Mouse (Mus musculus): Measurements from ENCODE around the gene Serpinb2. TPM values are rescaled to one million over a fixed set of nuclear protein-coding genes. Genes with fewer than 3 reads are reported as not detected.

Serpinb2 gene
- 0.08 TPM in 1 of 2 replicates, not detected in the other for polyA plus RNA-seq (2014; fragmentation: Nextera tagmentation; extraction: Ambion mirVana)

- Histone ChIP-seq H3K4me3 (ENCODE audit: low read depth, low read length) (no peak within 1 kb of the TSS), H3K9ac (ENCODE audit: low read length) (no peak within 1 kb of the TSS), H3K4me2 (ENCODE audit: low read length) (no peak within 1 kb of the TSS), H3K9me3 (ENCODE audit: control insufficient read depth, low read length) (no peaks in the 10 kb centered on the region), H3K36me3 (ENCODE audit: control insufficient read depth, insufficient read depth, low read length) (no peaks in the 10 kb centered on the region), H3K27me3 (replicated peaks; ENCODE audit: control insufficient read depth, insufficient read depth, low read length) (no peaks in the 10 kb centered on the region), H3K4me1 (replicated peaks; ENCODE audit: control insufficient read depth, insufficient read depth, low read length) (no peaks in the 10 kb centered on the region), H3K27ac (ENCODE audit: low read depth) (no peak within 1 kb of the TSS)
- no peak for DNase-seq (ENCODE audit: low spot score)
- ATAC-seq (replicated peaks; ENCODE audit: low FRiP score, low TSS enrichment, low read depth), result no peak
- WGBS, result 71% methylated on average over 5 of the region's 5 CpGs
These were observed at the start of gene Serpinb2 for GRCm38 (mm10) chr1:107511252-107511651. TSS of gene Serpinb2 (plus strand) at chr1:107511423.

DNA sequence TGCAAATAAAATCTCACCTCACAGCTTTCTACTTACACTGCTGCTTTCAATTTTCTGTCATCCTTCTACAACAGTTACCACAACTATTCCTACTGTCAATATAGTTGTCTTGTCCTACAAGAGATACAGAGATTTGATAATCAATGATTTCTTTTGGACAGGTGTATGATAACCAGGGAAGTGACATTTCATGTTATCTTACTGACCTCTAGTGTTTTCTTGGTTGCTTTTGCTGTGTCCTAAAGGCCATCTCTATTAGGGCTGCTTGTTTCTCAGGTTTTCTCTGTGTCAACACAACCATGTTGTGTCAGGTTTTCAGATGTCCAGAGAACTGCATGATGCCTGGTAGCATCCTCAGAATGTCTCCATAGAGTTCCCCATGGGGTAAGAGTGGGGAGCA, 31.3 kb upstream of the Serpinb2 start:
- Histone ChIP-seq H3K9me3 (ENCODE audit: control insufficient read depth, low read length) (no peaks in the 10 kb centered on the region), H3K27ac (ENCODE audit: low read depth) (no peak overlapping the region), H3K4me3 (ENCODE audit: low read depth, low read length) (no peak overlapping the region), H3K9ac (ENCODE audit: low read length) (no peak overlapping the region), H3K4me1 (replicated peaks; ENCODE audit: control insufficient read depth, insufficient read depth, low read length) (no peaks in the 10 kb centered on the region), H3K4me2 (ENCODE audit: low read length) (no peak overlapping the region), H3K27me3 (replicated peaks; ENCODE audit: control insufficient read depth, insufficient read depth, low read length) (no peaks in the 10 kb centered on the region), H3K36me3 (ENCODE audit: control insufficient read depth, insufficient read depth, low read length) (no peaks in the 10 kb centered on the region)
- DNase-seq (ENCODE audit: low spot score), result no peak
- no peak for ATAC-seq (replicated peaks; ENCODE audit: low FRiP score, low TSS enrichment, low read depth)

- H3K4me2 ChIP-seq (ENCODE audit: low read length), result peak overlapping the region; percentile 20; the same call in 1 of the 2 replicates
These were observed 29.8 kb upstream of the Serpinb2 start for GRCm38 (mm10) chr1:107481452-107481851.

DNA sequence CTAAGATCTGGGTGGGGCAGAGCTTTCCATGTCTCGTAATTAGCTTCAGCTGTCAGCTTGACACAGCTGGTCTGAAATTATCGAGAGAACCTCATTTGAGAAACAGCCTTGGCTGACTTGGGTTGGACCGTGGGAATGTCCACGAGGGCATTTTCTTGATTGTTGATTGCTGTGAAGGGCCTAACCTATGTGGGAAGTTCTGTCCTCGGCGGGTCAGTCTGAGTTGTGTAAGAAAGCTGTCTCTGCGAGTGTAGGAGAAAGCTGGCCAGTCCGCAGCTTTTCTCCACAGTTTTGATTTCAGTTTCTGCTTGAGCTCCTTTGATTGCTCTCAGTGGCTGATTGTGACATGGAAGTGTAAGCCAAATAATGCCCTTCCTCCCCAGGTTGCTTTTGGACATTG, 21.6 kb upstream of the Serpinb2 start:
- Histone ChIP-seq H3K36me3 (ENCODE audit: control insufficient read depth, insufficient read depth, low read length) (no peaks in the 10 kb centered on the region), H3K9ac (ENCODE audit: low read length) (no peak overlapping the region), H3K9me3 (ENCODE audit: control insufficient read depth, low read length) (no peaks in the 10 kb centered on the region), H3K27me3 (replicated peaks; ENCODE audit: control insufficient read depth, insufficient read depth, low read length) (no peaks in the 10 kb centered on the region), H3K4me1 (replicated peaks; ENCODE audit: control insufficient read depth, insufficient read depth, low read length) (no peaks in the 10 kb centered on the region), H3K4me2 (ENCODE audit: low read length) (no peak overlapping the region), H3K27ac (ENCODE audit: low read depth) (no peak overlapping the region), H3K4me3 (ENCODE audit: low read depth, low read length) (no peak overlapping the region)
- ATAC-seq (replicated peaks; ENCODE audit: low FRiP score, low TSS enrichment, low read depth) (no peak), DNase-seq (ENCODE audit: low spot score) (no peak)
- 81% methylated on average over 8 of the region's 8 CpGs for WGBS

More at GRCm38 (mm10) chr1:107481452-107481851, 29.8 kb upstream of the Serpinb2 start:
- Histone ChIP-seq H3K9ac (ENCODE audit: low read length) (no peak overlapping the region), H3K4me1 (replicated peaks; ENCODE audit: control insufficient read depth, insufficient read depth, low read length) (no peaks in the 10 kb centered on the region), H3K27ac (ENCODE audit: low read depth) (no peak overlapping the region), H3K9me3 (ENCODE audit: control insufficient read depth, low read length) (no peaks in the 10 kb centered on the region), H3K27me3 (replicated peaks; ENCODE audit: control insufficient read depth, insufficient read depth, low read length) (no peaks in the 10 kb centered on the region), H3K4me3 (ENCODE audit: low read depth, low read length) (no peak overlapping the region), H3K36me3 (ENCODE audit: control insufficient read depth, insufficient read depth, low read length) (no peaks in the 10 kb centered on the region)
- ATAC-seq (replicated peaks; ENCODE audit: low FRiP score, low TSS enrichment, low read depth) (peak; percentile 70; the same call in 1 of the 2 replicates), DNase-seq (ENCODE audit: low spot score) (peak; percentile 92)
- WGBS, result 14% methylated on average over 11 of the region's 11 CpGs

DNA sequence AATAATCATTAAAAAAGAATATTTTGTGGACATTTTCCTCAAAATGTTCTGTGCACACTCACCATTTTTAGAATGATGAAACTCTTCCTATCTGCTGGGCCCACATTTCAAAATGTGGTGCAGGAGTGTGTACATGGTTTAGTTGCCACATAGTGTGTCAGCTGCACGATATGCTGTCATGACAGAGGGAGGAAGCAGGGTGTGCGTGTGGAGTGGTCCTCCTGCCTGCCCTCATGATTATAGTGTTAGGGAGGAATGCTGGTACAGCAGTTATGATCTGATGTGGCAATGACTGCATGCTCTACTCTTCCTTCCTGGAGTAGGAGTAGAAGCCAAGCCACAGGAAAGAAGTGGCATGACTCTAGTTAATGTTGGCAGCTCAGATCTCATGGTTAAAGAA, 14.4 kb upstream of the Serpinb2 start:
- H3K27ac ChIP-seq (ENCODE audit: low read depth), result no peak overlapping the region
- DNase-seq (ENCODE audit: low spot score), result no peak
- ATAC-seq (replicated peaks; ENCODE audit: low FRiP score, low TSS enrichment, low read depth), result no peak
- no peaks in the 10 kb centered on the region for H3K27me3 ChIP-seq (replicated peaks; ENCODE audit: control insufficient read depth, insufficient read depth, low read length)
- H3K9ac ChIP-seq (ENCODE audit: low read length), result no peak overlapping the region
- no peak overlapping the region for H3K4me2 ChIP-seq (ENCODE audit: low read length)
- no peaks in the 10 kb centered on the region for H3K36me3 ChIP-seq (ENCODE audit: control insufficient read depth, insufficient read depth, low read length)
- 75% methylated on average over 2 of the region's 2 CpGs for WGBS
- H3K4me1 ChIP-seq (replicated peaks; ENCODE audit: control insufficient read depth, insufficient read depth, low read length), result no peaks in the 10 kb centered on the region
- H3K9me3 ChIP-seq (ENCODE audit: control insufficient read depth, low read length), result no peaks in the 10 kb centered on the region
- no peak overlapping the region for H3K4me3 ChIP-seq (ENCODE audit: low read depth, low read length)

DNA sequence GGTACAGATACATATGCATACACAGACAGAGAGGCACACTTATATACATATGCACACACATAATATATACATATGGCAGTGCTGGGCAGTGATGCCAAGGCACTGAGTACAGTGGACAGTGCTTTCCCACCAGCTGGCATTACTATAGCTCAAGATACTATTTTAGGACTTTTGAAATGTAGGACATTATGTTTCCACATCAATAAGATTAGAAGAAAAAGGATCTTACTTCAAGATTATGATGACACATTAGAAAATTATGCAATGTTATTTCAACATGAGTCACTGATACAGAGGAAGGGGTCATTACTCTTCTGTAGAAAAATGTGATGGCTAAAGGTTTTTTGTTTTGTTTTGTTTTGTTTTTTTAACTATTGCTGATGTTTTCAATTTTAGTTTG, 9.2 kb upstream of the Serpinb2 start:
- Histone ChIP-seq H3K4me2 (ENCODE audit: low read length) (no peak overlapping the region), H3K27ac (ENCODE audit: low read depth) (no peak overlapping the region)
- no peak for DNase-seq (ENCODE audit: low spot score)

GRCm38 (mm10) chr1:107503294-107503693, 7.9 kb upstream of the Serpinb2 start:
- Histone ChIP-seq H3K4me2 (ENCODE audit: low read length) (no peak overlapping the region), H3K9ac (ENCODE audit: low read length) (no peak overlapping the region), H3K27me3 (replicated peaks; ENCODE audit: control insufficient read depth, insufficient read depth, low read length) (no peaks in the 10 kb centered on the region), H3K36me3 (ENCODE audit: control insufficient read depth, insufficient read depth, low read length) (no peaks in the 10 kb centered on the region), H3K27ac (ENCODE audit: low read depth) (no peak overlapping the region), H3K4me3 (ENCODE audit: low read depth, low read length) (no peak overlapping the region), H3K4me1 (replicated peaks; ENCODE audit: control insufficient read depth, insufficient read depth, low read length) (no peaks in the 10 kb centered on the region), H3K9me3 (ENCODE audit: control insufficient read depth, low read length) (no peaks in the 10 kb centered on the region)
- WGBS, result 74% methylated on average over 3 of the region's 3 CpGs
- DNase-seq (ENCODE audit: low spot score), result no peak
- ATAC-seq (replicated peaks; ENCODE audit: low FRiP score, low TSS enrichment, low read depth), result no peak

More for the DNA sequence above, 9.2 kb upstream of the Serpinb2 start:
- H3K27me3 ChIP-seq (replicated peaks; ENCODE audit: control insufficient read depth, insufficient read depth, low read length), result no peaks in the 10 kb centered on the region
- ATAC-seq (replicated peaks; ENCODE audit: low FRiP score, low TSS enrichment, low read depth), result no peak
- no peak overlapping the region for H3K9ac ChIP-seq (ENCODE audit: low read length)
- no peaks in the 10 kb centered on the region for H3K36me3 ChIP-seq (ENCODE audit: control insufficient read depth, insufficient read depth, low read length)
- no peaks in the 10 kb centered on the region for H3K9me3 ChIP-seq (ENCODE audit: control insufficient read depth, low read length)
- H3K4me3 ChIP-seq (ENCODE audit: low read depth, low read length), result no peak overlapping the region
- no peaks in the 10 kb centered on the region for H3K4me1 ChIP-seq (replicated peaks; ENCODE audit: control insufficient read depth, insufficient read depth, low read length)

- 59% methylated on average over 8 of the region's 8 CpGs for WGBS
- Histone ChIP-seq H3K9ac (ENCODE audit: low read length) (no peak overlapping the region), H3K27me3 (replicated peaks; ENCODE audit: control insufficient read depth, insufficient read depth, low read length) (no peaks in the 10 kb centered on the region), H3K9me3 (ENCODE audit: control insufficient read depth, low read length) (no peaks in the 10 kb centered on the region), H3K36me3 (ENCODE audit: control insufficient read depth, insufficient read depth, low read length) (no peaks in the 10 kb centered on the region), H3K4me1 (replicated peaks; ENCODE audit: control insufficient read depth, insufficient read depth, low read length) (no peaks in the 10 kb centered on the region), H3K4me2 (ENCODE audit: low read length) (no peak overlapping the region), H3K27ac (ENCODE audit: low read depth) (no peak overlapping the region), H3K4me3 (ENCODE audit: low read depth, low read length) (no peak overlapping the region)
- ATAC-seq (replicated peaks; ENCODE audit: low FRiP score, low TSS enrichment, low read depth) (no peak), DNase-seq (ENCODE audit: low spot score) (no peak)
These were observed 5.2 kb upstream of the Serpinb2 start for GRCm38 (mm10) chr1:107505898-107506562.

All from intestine, embryonic 14.5 days (tissue).